Mouse (Mus musculus) heart, adult 2 months (tissue): Measurements from ENCODE around the gene Gm20425. TPM values are rescaled to one million over a fixed set of nuclear protein-coding genes. Genes with fewer than 3 reads are reported as not detected.

Experiments used
- DNase-seq, 2 experiments: peaks; one replicate each; pipeline ENCODE4 v3.0.0; 2021
- H3K27ac ChIP-seq: fragments of 200-600 bp; 2 replicates; pipeline ENCODE4 v1.8.1; 2022
- H3K27me3 ChIP-seq: fragments of 200-500 bp; 2 replicates; pipeline ENCODE4 v1.6.1; 2012; ENCODE audit warnings: mild to moderate bottlenecking, low read length, inconsistent platforms, mixed read lengths; ENCODE audit not compliant: control insufficient read depth, insufficient read depth
- H3K36me3 ChIP-seq: fragments of 200-500 bp; 2 replicates; pipeline ENCODE4 v1.6.1; 2012; ENCODE audit warnings: low read length, inconsistent platforms; ENCODE audit not compliant: control insufficient read depth, insufficient read depth
- H3K4me1 ChIP-seq: fragments of 200-500 bp; 2 replicates; pipeline ENCODE4 v1.6.1; 2011; ENCODE audit warnings: low read length; ENCODE audit not compliant: control insufficient read depth, insufficient read depth
- H3K4me3 ChIP-seq: fragments of 200-600 bp; 2 replicates; pipeline ENCODE4 v1.8.1; 2022
- H3K79me2 ChIP-seq: fragments of 200-500 bp; replicated peaks from 2 replicates; pipeline ENCODE4 v1.6.1; 2012; ENCODE audit warnings: mild to moderate bottlenecking, inconsistent platforms, low read length, moderate library complexity, mixed read lengths; ENCODE audit not compliant: control insufficient read depth, insufficient read depth
- H3K9ac ChIP-seq: fragments of 200-500 bp; 2 replicates; pipeline ENCODE4 v1.6.1; 2012; ENCODE audit warnings: low read depth, mild to moderate bottlenecking, control low read depth, inconsistent platforms, low read length, mixed read lengths
- CTCF ChIP-seq: fragments of 200-600 bp; IDR thresholded peaks from 2 replicates; pipeline ENCODE4 v1.8.1; 2022; ENCODE audit warnings: antibody characterized with exemption, mild to moderate bottlenecking, moderate library complexity
- EP300 ChIP-seq: fragments of 200-500 bp; IDR thresholded peaks from 2 replicates; pipeline ENCODE4 v1.6.1; 2011; ENCODE audit warnings: low read depth, low read length, control low read depth; ENCODE audit not compliant: insufficient read depth
- POLR2A ChIP-seq: fragments of 200-500 bp; IDR thresholded peaks from 2 replicates; pipeline ENCODE4 v1.6.1; 2011; ENCODE audit warnings: mild to moderate bottlenecking, low read depth, low read length, control low read depth; ENCODE audit not compliant: insufficient read depth
- WGBS: fragments of 180-500 bp; shearing (Covaris S2); methylation state at CpG from one replicate; pipeline ENCODE4 v1.1.7; 2018; 5-methylcytosine and 5-hydroxymethylcytosine counted together
- intact Hi-C: fragments of 180-260 bp; cut with DNase I; formaldehyde crosslinking; loops from one replicate; pipeline ENCODE4 v1.15.1; 2025
- polyA plus RNA-seq: library from polyadenylated mRNA; depleted of rRNA; stranded (reverse); fragments of >200 nt; gene quantifications from 2 replicates; pipeline ENCODE4 v1.2.3, GENCODE M21; 2012
- total RNA-seq, 2 experiments: library from RNA; stranded (reverse); gene quantifications; 2 replicates each; pipeline ENCODE4 v1.2.3; 2021

Gene Gm20425
- total and polyA plus RNA-seq, 3 experiments: 5.5 to 7.0 TPM; not detected in 1

GRCm38 (mm10) chr9:103252906-103253305 is 22.8 kb upstream of the Gm20425 start:
- Histone ChIP-seq H3K9ac (no peak overlapping the region), H3K4me3 (no peak overlapping the region), H3K27ac (no peak overlapping the region), H3K4me1 (no peaks in the 10 kb centered on the region), H3K27me3 (no peaks in the 10 kb centered on the region), H3K36me3 (no peaks in the 10 kb centered on the region), H3K79me2 (no peaks in the 10 kb centered on the region)
- intact Hi-C loops: no loop called here
- no peak for TF ChIP-seq POLR2A
- no peak for TF ChIP-seq CTCF
- no peak for TF ChIP-seq EP300
- WGBS: 60% methylated on average over 5 of the region's 5 CpGs
- peak in 1 of 2 experiments; percentile 14 for DNase-seq

- Histone ChIP-seq H3K36me3 (no peaks in the 10 kb centered on the region), H3K27ac (no peak overlapping the region), H3K27me3 (no peaks in the 10 kb centered on the region), H3K9ac (no peak overlapping the region), H3K4me1 (no peaks in the 10 kb centered on the region), H3K79me2 (no peaks in the 10 kb centered on the region), H3K4me3 (no peak overlapping the region)
- no peak for TF ChIP-seq POLR2A
- TF ChIP-seq CTCF: no peak
- TF ChIP-seq EP300: no peak
- 18% methylated on average over 4 of the region's 4 CpGs for WGBS
- DNase-seq: no peak
- intact Hi-C loops: no loop called here
Measured at GRCm38 (mm10) chr9:103248618-103249017, 18.5 kb upstream of the Gm20425 start.

DNA sequence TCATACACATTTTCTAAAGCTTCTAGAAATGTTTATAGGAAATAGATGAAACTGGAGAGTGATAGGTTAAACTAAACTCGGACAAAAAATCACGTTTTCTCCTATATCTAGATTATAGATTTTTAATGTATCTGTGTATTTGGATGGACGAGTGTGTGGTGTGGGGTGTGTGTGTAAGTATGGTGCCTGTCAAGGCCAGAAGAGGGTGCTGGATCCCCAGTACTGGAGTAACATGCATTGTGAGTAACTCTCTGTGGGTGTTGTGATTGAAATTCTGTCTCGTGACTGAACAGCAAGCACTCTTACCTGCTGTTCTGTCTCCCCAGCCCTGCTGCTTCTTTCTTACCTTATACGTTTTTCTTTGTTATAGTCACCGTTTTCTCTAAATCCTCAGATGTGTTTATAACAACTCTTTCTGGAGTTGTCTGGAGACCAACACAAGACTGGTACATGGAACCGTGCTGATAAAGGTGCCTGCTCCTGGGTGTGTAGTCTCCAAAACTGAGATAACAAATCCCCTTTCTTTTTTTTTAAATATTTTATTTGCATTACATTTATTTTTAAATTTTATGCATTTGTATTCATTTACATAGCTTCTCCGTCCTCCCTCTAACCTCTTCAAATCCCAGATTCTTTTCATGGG is 16.5 kb upstream of the Gm20425 start:
- no peak overlapping the region for H3K9ac ChIP-seq
- H3K27me3 ChIP-seq: no peaks in the 10 kb centered on the region
- no peaks in the 10 kb centered on the region for H3K4me1 ChIP-seq
- intact Hi-C loops: no loop called here
- no peak overlapping the region for H3K27ac ChIP-seq
- DNase-seq: no peak
- WGBS: 74% methylated on average over 8 of the region's 8 CpGs
- no peaks in the 10 kb centered on the region for H3K79me2 ChIP-seq
- no peaks in the 10 kb centered on the region for H3K36me3 ChIP-seq
- TF ChIP-seq EP300 (no peak), POLR2A (no peak), CTCF (no peak)
- no peak overlapping the region for H3K4me3 ChIP-seq

GRCm38 (mm10) chr9:103243640-103244039 is 13.5 kb upstream of the Gm20425 start:
- WGBS: 88% methylated on average over 4 of the region's 4 CpGs
- DNase-seq: no peak
- Histone ChIP-seq H3K4me3 (no peak overlapping the region), H3K4me1 (no peaks in the 10 kb centered on the region), H3K36me3 (no peaks in the 10 kb centered on the region), H3K27me3 (no peaks in the 10 kb centered on the region), H3K79me2 (no peaks in the 10 kb centered on the region), H3K9ac (no peak overlapping the region), H3K27ac (no peak overlapping the region)
- intact Hi-C loops: no loop called here
- TF ChIP-seq POLR2A: no peak
- TF ChIP-seq EP300: no peak
- no peak for TF ChIP-seq CTCF

DNA sequence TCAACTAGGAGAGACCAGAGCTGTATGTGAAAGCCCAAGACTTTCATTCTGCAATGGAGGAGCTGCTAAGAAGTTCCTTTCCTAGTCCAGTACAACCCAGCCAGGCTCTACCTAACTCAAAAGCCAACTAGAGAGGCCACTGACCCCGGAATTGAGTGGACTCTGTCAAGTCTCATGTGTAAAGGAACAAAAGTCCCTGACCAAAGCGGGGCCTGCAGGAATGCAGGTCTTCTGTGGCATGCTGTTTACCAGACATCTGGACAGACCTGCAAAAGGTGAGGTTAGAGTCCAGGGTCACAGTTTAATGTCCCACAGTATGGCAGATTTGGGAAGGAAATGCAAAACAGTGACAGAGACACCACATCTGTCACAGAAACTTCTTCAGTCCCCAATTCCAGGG is 11.1 kb upstream of the Gm20425 start:
- WGBS: 87% methylated on average over 2 of the region's 2 CpGs
- no peaks in the 10 kb centered on the region for H3K36me3 ChIP-seq
- no peak for TF ChIP-seq CTCF
- no peak for TF ChIP-seq POLR2A
- no peak for TF ChIP-seq EP300
- intact Hi-C loops: no loop called here
- no peak overlapping the region for H3K9ac ChIP-seq
- H3K79me2 ChIP-seq: no peaks in the 10 kb centered on the region
- no peak overlapping the region for H3K4me3 ChIP-seq
- no peak for DNase-seq
- H3K4me1 ChIP-seq: no peaks in the 10 kb centered on the region
- H3K27me3 ChIP-seq: no peaks in the 10 kb centered on the region
- H3K27ac ChIP-seq: no peak overlapping the region

- Histone ChIP-seq H3K27ac (no peak overlapping the region), H3K4me1 (no peaks in the 10 kb centered on the region), H3K9ac (no peak overlapping the region), H3K79me2 (no peaks in the 10 kb centered on the region), H3K27me3 (no peaks in the 10 kb centered on the region), H3K36me3 (no peaks in the 10 kb centered on the region), H3K4me3 (no peak overlapping the region)
- TF ChIP-seq POLR2A (no peak), EP300 (no peak), CTCF (no peak)
- DNase-seq: no peak
- intact Hi-C loops: no loop called here
- WGBS: 82% methylated on average over 6 of the region's 6 CpGs
Measured at GRCm38 (mm10) chr9:103239471-103239870, 9.4 kb upstream of the Gm20425 start.
